Mouse (Mus musculus) liver, embryonic 14.5 days (tissue): Measurements from ENCODE around the gene Spop.

Source experiments
- CTCF ChIP-seq: IDR thresholded peaks from 2 replicates; pipeline ENCODE4 v1.5.1; 2016; ENCODE audit warnings: antibody characterized with exemption, low read depth, control low read depth
- EP300 ChIP-seq: IDR thresholded peaks from 2 replicates; pipeline ENCODE4 v1.6.1; 2016; ENCODE audit warnings: antibody characterized with exemption, low read depth

GRCm38 (mm10) chr11:95403382-95404340, 10.2 kb upstream of the Spop start:
- TF ChIP-seq CTCF = no peak
- no peak for TF ChIP-seq EP300
